Mouse (Mus musculus) small intestine, adult 2 months (tissue): Measurements from ENCODE around the gene Cd2.

Experiments used
- CTCF ChIP-seq: fragments of 200-500 bp; IDR thresholded peaks from 2 replicates; pipeline ENCODE4 v1.5.1; 2012; ENCODE audit warnings: low read depth, mild to moderate bottlenecking, control low read depth, inconsistent platforms, low read length, moderate library complexity, mixed read lengths; ENCODE audit not compliant: insufficient replicate concordance, insufficient read length; ENCODE audit errors: extremely low read depth
- POLR2A ChIP-seq: fragments of 200-500 bp; IDR thresholded peaks from 2 replicates; pipeline ENCODE4 v1.6.1; 2012; ENCODE audit warnings: low read depth, mild to moderate bottlenecking, control low read depth, inconsistent platforms, low read length, moderate library complexity

- TF ChIP-seq POLR2A (no peak), CTCF (no peak)
These were observed 9.3 kb downstream of the Cd2 start for GRCm38 (mm10) chr3:101278396-101278795.
